Mouse (Mus musculus) cerebellum, adult 8-10 months (tissue): ENCODE results near the gene Rnps1.
A peak's percentile ranks its signal among the peaks of the same experiment; 100 is the strongest.
"Not testable (repeated sequence)": the region's sequence is repeated elsewhere in the genome, so short reads cannot be mapped to it uniquely, and the experiment has no call there.

Experiments used
- DNase-seq: peaks from one replicate; pipeline ENCODE4 v3.0.0; 2022

Gene Rnps1

GRCm38 (mm10) chr17:24429201-24429983 is 15.0 kb downstream of the Rnps1 start:
- no peak for DNase-seq

GRCm38 (mm10) chr17:24437016-24437415 is 22.7 kb downstream of the Rnps1 start:
- DNase-seq: peak; percentile 68

GRCm38 (mm10) chr17:24440377-24440776 is 26.0 kb downstream of the Rnps1 start:
- DNase-seq: no peak

GRCm38 (mm10) chr17:24441148-24441547 is 26.8 kb downstream of the Rnps1 start:
- no peak for DNase-seq

GRCm38 (mm10) chr17:24442107-24442506 is 27.7 kb downstream of the Rnps1 start:
- DNase-seq: no peak

GRCm38 (mm10) chr17:24442632-24443155 is 28.3 kb downstream of the Rnps1 start, which contains the start of gene Dnase1l2:
Gene Dnase1l2 (minus strand): TSS chr17:24443105.
- DNase-seq: no peak

- DNase-seq: peak; percentile 72
Observed at GRCm38 (mm10) chr17:24443409-24443808, 29.0 kb downstream of the Rnps1 start.

- no peak for DNase-seq
Observed at GRCm38 (mm10) chr17:24446590-24446989, 32.2 kb downstream of the Rnps1 start.

GRCm38 (mm10) chr17:24449507-24449906 is 35.1 kb downstream of the Rnps1 start:
- no peak for DNase-seq

- DNase-seq: no peak
Observed at GRCm38 (mm10) chr17:24451220-24451619, 36.9 kb downstream of the Rnps1 start.

- DNase-seq: no peak
Observed at GRCm38 (mm10) chr17:24453372-24453771, 39.0 kb downstream of the Rnps1 start.

- DNase-seq: no peak
Observed at GRCm38 (mm10) chr17:24454218-24454755, 39.9 kb downstream of the Rnps1 start.

GRCm38 (mm10) chr17:24454756-24455522 is 40.6 kb downstream of the Rnps1 start:
- DNase-seq: peak; percentile 98

- DNase-seq: not testable (repeated sequence)
Observed at GRCm38 (mm10) chr17:24455523-24456206, 41.3 kb downstream of the Rnps1 start.

- DNase-seq: no peak
Observed at GRCm38 (mm10) chr17:24461580-24461979, 47.2 kb downstream of the Rnps1 start.

- DNase-seq: no peak
Observed at GRCm38 (mm10) chr17:24462932-24463331, 48.6 kb downstream of the Rnps1 start.

- no peak for DNase-seq
Observed at GRCm38 (mm10) chr17:24463374-24464133, 49.2 kb downstream of the Rnps1 start.

GRCm38 (mm10) chr17:24468636-24469246 is 54.4 kb downstream of the Rnps1 start:
- DNase-seq: no peak

- no peak for DNase-seq
Observed at GRCm38 (mm10) chr17:24469336-24469909, 55.1 kb downstream of the Rnps1 start.

GRCm38 (mm10) chr17:24469910-24470602 is 55.7 kb downstream of the Rnps1 start, which contains the start of the genes E4f1 and Pgp:
Gene E4f1 (minus strand): TSS chr17:24470313.
Gene Pgp (plus strand): TSS chr17:24470392.
- peak; percentile 100 for DNase-seq
